ENCODE assay signal across 26 mouse cellular contexts in genomic region chr6:72522288-72522687, GRCm38 (mm10). TPM values are rescaled to one million over a fixed set of nuclear protein-coding genes. Genes with fewer than 3 reads are reported as not detected.
DNase-seq lines count a peak whose midpoint lies in the region; ATAC-seq and TF ChIP-seq lines count a peak whose summit lies in the region.
"Had no signal": no experiment of that assay in that cellular context is flagged by ENCODE, and none has a peak within 500 bp of the region (broad histone marks: within the 10 kb centered on the region; RNA-seq: fewer than 3 reads in every experiment).

No protein-coding gene starts in this region.

- H3K27me3 ChIP-seq in CH12.LX (replicated peaks) (no peaks in the 10 kb centered on the region), myocyte (ENCODE audit: control insufficient read depth, insufficient read depth, insufficient read length) (no peaks in the 10 kb centered on the region)
- H3K27me3 ChIP-seq in heart, embryonic 11.5 days (ENCODE audit: control insufficient read depth, insufficient read depth, low read length): no peaks in the 10 kb centered on the region
- H3K27me3 ChIP-seq: embryonic facial prominence, embryonic 15.5 days; hindbrain, embryonic 13.5 days had no signal

- peak; percentile 68 for TF ChIP-seq EP300 in CH12.LX (IDR thresholded peaks at IDR 0.05; ENCODE audit: low read length)

- H3K36me3 ChIP-seq in CH12.LX (replicated peaks in 1 of 2; ENCODE audit: control insufficient read depth in 1 of 2, insufficient read depth in 1 of 2, low read length in 1 of 2) (peaks cover 0 to 9% of the 10 kb centered on the region in 2 experiments), myocyte (ENCODE audit: control insufficient read depth, insufficient read depth) (no peaks in the 10 kb centered on the region)
- H3K36me3 ChIP-seq in heart, embryonic 11.5 days (ENCODE audit: control insufficient read depth, insufficient read depth, low read length): no peaks in the 10 kb centered on the region
- H3K36me3 ChIP-seq: embryonic facial prominence, embryonic 15.5 days; hindbrain, embryonic 13.5 days had no signal

- in situ Hi-C loops in CH12.LX (cut with MboI; ENCODE audit: low pct_ligation_motif_present, low pct_unique_long_range_greater_than_20kb, low sequenced_read_pairs): no loop called here

- DNase-seq in 3T3-L1 (ENCODE audit: low read depth, low spot score) (peak; percentile 68), CH12.LX (ENCODE audit: extremely low read depth) (peak; percentile 69)
- DNase-seq in kidney, postnatal 4 days: no peak
- no peak for DNase-seq in urinary bladder, postnatal 14 days (ENCODE audit: low spot score)
- DNase-seq: adrenal gland, adult 2 months; adrenal gland, postnatal 25 days; B cell, adult 2 months; cerebellum, adult 2 months; cerebellum, postnatal 14 days; embryo, embryonic 11 days; gastrocnemius, postnatal 25 days; heart, adult 11 months; heart, postnatal 10 days; heart, postnatal 4 days had no signal

- peak overlapping the region; percentile 27; the same call in 1 of the 2 replicates for H3K9ac ChIP-seq in CH12.LX (ENCODE audit: insufficient read depth, low read depth)
- no peak overlapping the region for H3K9ac ChIP-seq in heart, embryonic 11.5 days (ENCODE audit: low read depth, low read length)
- H3K9ac ChIP-seq: embryonic facial prominence, embryonic 15.5 days; hindbrain, embryonic 13.5 days had no signal

- H3K4me3 ChIP-seq in CH12.LX (replicated peaks in 1 of 3; ENCODE audit: low read depth in 2 of 3, low read length in 2 of 3, poor library complexity in 1 of 3): peak overlapping the region in 1 of 3 experiments; percentile 22
- H3K4me3 ChIP-seq in myocyte: no peak overlapping the region
- H3K4me3 ChIP-seq in heart, embryonic 11.5 days (ENCODE audit: low read depth, low read length): no peak overlapping the region
- H3K4me3 ChIP-seq: embryonic facial prominence, embryonic 15.5 days; hindbrain, embryonic 13.5 days had no signal

- peak overlapping the region; percentile 42; the same call in 1 of the 2 replicates for H3K27ac ChIP-seq in CH12.LX (ENCODE audit: insufficient read depth, low read depth)
- H3K27ac ChIP-seq in heart, embryonic 11.5 days (ENCODE audit: low read depth, low read length): no peak overlapping the region
- H3K27ac ChIP-seq: embryonic facial prominence, embryonic 15.5 days; hindbrain, postnatal 0 days had no signal

- no peak for TF ChIP-seq RAD21 in CH12.LX (IDR thresholded peaks at IDR 0.05; ENCODE audit: low read depth, low read length)

- dilution Hi-C loops in CH12.LX (cut with MboI; ENCODE audit: extremely low pct_ligation_motif_present, extremely low pct_unique_long_range_greater_than_20kb, low sequenced_read_pairs): no loop called here

- TF ChIP-seq POLR2A in CH12.LX (IDR thresholded peaks at IDR 0.05; ENCODE audit: low read depth, low read length) (no peak), myocyte (IDR thresholded peaks at IDR 0.05; ENCODE audit: insufficient read length, low read depth) (no peak)

- H3K9me3 ChIP-seq in CH12.LX (replicated peaks; ENCODE audit: low read length): no peaks in the 10 kb centered on the region
- H3K9me3 ChIP-seq in heart, embryonic 11.5 days (replicated peaks; ENCODE audit: control insufficient read depth, low read length): no peaks in the 10 kb centered on the region
- H3K9me3 ChIP-seq: embryonic facial prominence, embryonic 15.5 days; hindbrain, embryonic 13.5 days had no signal

- H3K79me2 ChIP-seq in CH12.LX (replicated peaks; ENCODE audit: control insufficient read depth, extremely low read depth, insufficient read depth, poor library complexity, severe bottlenecking) (no peaks in the 10 kb centered on the region), myocyte (ENCODE audit: control insufficient read depth, insufficient read depth) (no peaks in the 10 kb centered on the region)

- H3K4me2 ChIP-seq in CH12.LX (ENCODE audit: insufficient read depth, low read depth, poor library complexity, severe bottlenecking) (peak overlapping the region; percentile 70), myocyte (ENCODE audit: low read depth) (peak overlapping the region; percentile 72)
- H3K4me2 ChIP-seq in heart, embryonic 11.5 days: no peak overlapping the region
- H3K4me2 ChIP-seq: embryonic facial prominence, embryonic 15.5 days; hindbrain, embryonic 13.5 days had no signal

- H3K4me1 ChIP-seq in CH12.LX (ENCODE audit: control insufficient read depth in 1 of 2, insufficient read depth in 2 of 2): peaks cover 35 to 64% of the 10 kb centered on the region in 2 experiments
- H3K4me1 ChIP-seq in heart, embryonic 11.5 days (ENCODE audit: control insufficient read depth, insufficient read depth, low read length): peaks cover 9% of the 10 kb centered on the region; the same call in 1 of the 2 replicates

- no peak for TF ChIP-seq CTCF in CH12.LX (conservative IDR thresholded peaks at IDR 0.05 in 1 of 2, IDR thresholded peaks at IDR 0.05 in 1 of 2; ENCODE audit: low read depth in 2 of 2, low read length in 2 of 2)

- 86% methylated on average over 5 of the region's 5 CpGs for WGBS in heart, embryonic 11.5 days (ENCODE audit: insufficient replicate concordance)

- peak; percentile 80 for ATAC-seq in granulocyte monocyte progenitor cell, adult 5-6 weeks (replicated peaks; ENCODE audit: poor library complexity, severe bottlenecking)
- no peak for ATAC-seq in heart, embryonic 11.5 days (replicated peaks; ENCODE audit: insufficient number of reproducible peaks, low FRiP score, low TSS enrichment)
- ATAC-seq: CD4-positive, CD25-positive, alpha-beta regulatory T cell, adult 4 months; forebrain, embryonic 16.5 days; hindbrain, postnatal 0 days had no signal

- H3ac ChIP-seq in myocyte (ENCODE audit: control insufficient read depth, insufficient read length): no peak overlapping the region

TF ChIP-seq in CH12.LX, 34 proteins besides CTCF, POLR2A, EP300 and RAD21 (continues in another document):
- no peak for TF ChIP-seq UBTF (IDR thresholded peaks at IDR 0.05; ENCODE audit: low read depth, low read length)
- peak; percentile 61 for TF ChIP-seq ETS1 (conservative IDR thresholded peaks at IDR 0.05; ENCODE audit: low read depth, low read length)
- 0 out of 2 replicates have a peak, but pooled peaks have one; percentile 25 for TF ChIP-seq JUND (conservative IDR thresholded peaks at IDR 0.05; ENCODE audit: low read depth, low read length)
- TF ChIP-seq MAX (IDR thresholded peaks at IDR 0.05; ENCODE audit: low read length): peak; percentile 67
- peak; percentile 94 for TF ChIP-seq MEF2A (IDR thresholded peaks at IDR 0.05; ENCODE audit: borderline replicate concordance, low read depth, low read length)
- no peak for TF ChIP-seq MAFK (IDR thresholded peaks at IDR 0.05; ENCODE audit: insufficient replicate concordance, low read length)
- peak; percentile 68 for TF ChIP-seq BHLHE40 (IDR thresholded peaks at IDR 0.05; ENCODE audit: low read depth, low read length)
- no peak for TF ChIP-seq RCOR1 (conservative IDR thresholded peaks at IDR 0.05; ENCODE audit: low read depth, low read length)
- peak; percentile 41; the same call in 1 of the 2 replicates for TF ChIP-seq TCF12 (IDR thresholded peaks at IDR 0.05; ENCODE audit: low read depth, low read length)
- peak; percentile 72; the same call in 1 of the 2 replicates for TF ChIP-seq MYC (IDR thresholded peaks at IDR 0.05; ENCODE audit: low read depth, low read length)
- TF ChIP-seq JUN (IDR thresholded peaks at IDR 0.05; ENCODE audit: insufficient read depth, low read depth, low read length): peak; percentile 2; the same call in 1 of the 2 replicates
- TF ChIP-seq IRF4 (IDR thresholded peaks at IDR 0.05; ENCODE audit: low read depth, low read length): peak; percentile 76

TF ChIP-seq in myocyte, 11 proteins besides CTCF, POLR2A, EP300 and RAD21:
- no peak for TF ChIP-seq MAX (IDR thresholded peaks at IDR 0.05; ENCODE audit: low read depth)
- no peak for TF ChIP-seq E2F4 (IDR thresholded peaks at IDR 0.05; ENCODE audit: insufficient read depth)
- no peak for TF ChIP-seq POLR2AphosphoS2 (IDR thresholded peaks at IDR 0.05; ENCODE audit: insufficient read length, low read depth)
- no peak for TF ChIP-seq SRF (IDR thresholded peaks at IDR 0.05; ENCODE audit: control insufficient read depth, insufficient read length, low read depth)
TF ChIP-seq in myocyte: peak in this region for 0.

RNA-seq across cellular contexts. Expression of gene Sh2d6, which starts 0.8 kb away (rescaled TPM):
- total RNA-seq in CH12.LX (2012; rRNA removed) (0.50 and 1.7 TPM in 2 replicates), CH12.LX (2014; rRNA removed) (0.78 and 1.1 TPM in 2 replicates)
- polyA plus RNA-seq in CH12.LX (2012; ENCODE audit: insufficient read length, low read depth) (4.3 and 4.9 TPM in 2 replicates), myocyte (2012; fragmentation: generic; extraction: Trizol) (1.1 TPM)
- not detected in 2 replicates for total RNA-seq in granulocyte monocyte progenitor cell, adult 5-6 weeks (2014; fragmentation: Nextera tagmentation)
- 0.26 and 0.62 TPM in 2 replicates for total RNA-seq in granulocyte monocyte progenitor cell, adult 5-6 weeks (2017)
- polyA plus RNA-seq in heart, embryonic 11.5 days (2014; fragmentation: Nextera tagmentation; extraction: Ambion mirVana): not detected in 2 replicates
- total RNA-seq: common myeloid progenitor, adult 5-6 weeks; hindbrain, postnatal 0 days; MEL had no signal
- polyA plus RNA-seq: CD4-positive, CD25-positive, alpha-beta regulatory T cell, adult 4 months; embryonic facial prominence, embryonic 11.5 days; heart, embryonic 14.5 days had no signal

RNA-seq across cellular contexts. Expression of gene Capg, which starts 21.9 kb away (rescaled TPM):
- total RNA-seq in CH12.LX (2012; rRNA removed): 211 and 264 TPM in 2 replicates
- 174 and 175 TPM in 2 replicates for total RNA-seq in CH12.LX (2014; rRNA removed)
- 196 and 201 TPM in 2 replicates for polyA plus RNA-seq in CH12.LX (2012; ENCODE audit: insufficient read length, low read depth)
- 32.4 and 69.3 TPM in 2 replicates for total RNA-seq in granulocyte monocyte progenitor cell, adult 5-6 weeks (2014; fragmentation: Nextera tagmentation)
- total RNA-seq in granulocyte monocyte progenitor cell, adult 5-6 weeks (2017): 52.4 and 56.6 TPM in 2 replicates
- polyA plus RNA-seq in myocyte (2012; fragmentation: generic; extraction: Trizol): 394 TPM
- polyA plus RNA-seq in heart, embryonic 11.5 days (2014; fragmentation: Nextera tagmentation; extraction: Ambion mirVana): 22.7 and 25.9 TPM in 2 replicates

Comparison
In these comparisons a context has a peak if more than half of its experiments do, and no peak if none do; other contexts are left out.
1. DNase-seq: peak in 3T3-L1 (single experiment) and CH12.LX (single experiment); none in kidney, postnatal 4 days (0 of 2) and urinary bladder, postnatal 14 days (single experiment).